Mouse (Mus musculus): ENCODE measurements around the gene Sgsm2. TPM values are rescaled to one million over a fixed set of nuclear protein-coding genes. Genes with fewer than 3 reads are reported as not detected.
"Not testable (repeated sequence)": the region's sequence is repeated elsewhere in the genome, so short reads cannot be mapped to it uniquely, and the experiment has no call there.

Gene Sgsm2
- polyA plus RNA-seq, 1 experiment from 2014 or later, result 2.5 TPM

GRCm38 (mm10) chr11:74815795-74816194 lies 81.1 kb downstream of the Sgsm2 start:
- Histone ChIP-seq H3K9me3 (replicated peaks; ENCODE audit: control insufficient read depth, low read length) (no peaks in the 10 kb centered on the region), H3K4me3 (ENCODE audit: low read depth, low read length) (no peak overlapping the region), H3K27ac (replicated peaks; ENCODE audit: low read depth, low read length) (no peak overlapping the region), H3K36me3 (replicated peaks; ENCODE audit: control insufficient read depth, insufficient read depth, low read depth, low read length) (peaks cover 5% of the 10 kb centered on the region), H3K27me3 (ENCODE audit: control insufficient read depth, insufficient read depth, low read length) (no peaks in the 10 kb centered on the region), H3K4me1 (ENCODE audit: control insufficient read depth, insufficient read depth, low read length) (no peaks in the 10 kb centered on the region), H3K4me2 (ENCODE audit: low read depth, low read length) (no peak overlapping the region), H3K9ac (replicated peaks; ENCODE audit: low read length) (no peak overlapping the region)
- ATAC-seq (replicated peaks; ENCODE audit: insufficient number of reproducible peaks, low FRiP score, low TSS enrichment, low read depth) (no peak), DNase-seq (ENCODE audit: low spot score) (no peak)

DNA sequence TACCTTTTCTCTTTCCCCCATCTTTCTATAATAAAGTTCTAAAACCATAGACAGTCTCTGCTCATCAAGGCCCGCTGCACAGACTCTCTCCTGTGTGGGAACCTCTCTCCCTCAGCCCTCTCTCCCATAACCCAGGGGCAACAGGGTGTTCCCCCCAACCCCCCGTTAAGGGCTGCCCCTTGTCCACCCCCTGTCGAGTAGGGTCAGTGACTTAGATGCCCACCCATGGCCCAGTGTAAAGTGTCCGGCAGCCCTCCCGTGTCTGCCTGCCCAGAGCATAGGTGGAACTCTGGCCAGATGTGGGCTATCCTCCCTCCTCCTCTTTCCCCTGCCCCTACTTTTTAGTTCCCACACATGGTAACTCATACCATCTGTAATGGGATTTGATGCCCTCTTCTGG lies 85.3 kb downstream of the Sgsm2 start:
- Histone ChIP-seq H3K9me3 (replicated peaks; ENCODE audit: control insufficient read depth, low read length) (no peaks in the 10 kb centered on the region), H3K4me3 (ENCODE audit: low read depth, low read length) (no peak overlapping the region), H3K4me2 (ENCODE audit: low read depth, low read length) (no peak overlapping the region), H3K9ac (replicated peaks; ENCODE audit: low read length) (no peak overlapping the region), H3K27ac (replicated peaks; ENCODE audit: low read depth, low read length) (no peak overlapping the region), H3K4me1 (ENCODE audit: control insufficient read depth, insufficient read depth, low read length) (no peaks in the 10 kb centered on the region), H3K36me3 (replicated peaks; ENCODE audit: control insufficient read depth, insufficient read depth, low read depth, low read length) (peaks cover 4% of the 10 kb centered on the region), H3K27me3 (ENCODE audit: control insufficient read depth, insufficient read depth, low read length) (no peaks in the 10 kb centered on the region)
- WGBS, result 84% methylated on average over 5 of the region's 5 CpGs
- ATAC-seq (replicated peaks; ENCODE audit: insufficient number of reproducible peaks, low FRiP score, low TSS enrichment, low read depth), result no peak
- no peak for DNase-seq (ENCODE audit: low spot score)

GRCm38 (mm10) chr11:74811027-74811426 lies 85.8 kb downstream of the Sgsm2 start:
- not testable (repeated sequence) for DNase-seq (ENCODE audit: low spot score); H3K9ac ChIP-seq (replicated peaks; ENCODE audit: low read length); H3K9me3 ChIP-seq (replicated peaks; ENCODE audit: control insufficient read depth, low read length); H3K27me3 ChIP-seq (ENCODE audit: control insufficient read depth, insufficient read depth, low read length); H3K4me1 ChIP-seq (ENCODE audit: control insufficient read depth, insufficient read depth, low read length); H3K4me3 ChIP-seq (ENCODE audit: low read depth, low read length); ATAC-seq (replicated peaks; ENCODE audit: insufficient number of reproducible peaks, low FRiP score, low TSS enrichment, low read depth); H3K36me3 ChIP-seq (replicated peaks; ENCODE audit: control insufficient read depth, insufficient read depth, low read depth, low read length); H3K4me2 ChIP-seq (ENCODE audit: low read depth, low read length); H3K27ac ChIP-seq (replicated peaks; ENCODE audit: low read depth, low read length)
- WGBS, result 89% methylated on average over 3 of the region's 3 CpGs

- no peak overlapping the region for H3K9ac ChIP-seq (replicated peaks; ENCODE audit: low read length)
- H3K9me3 ChIP-seq (replicated peaks; ENCODE audit: control insufficient read depth, low read length), result no peaks in the 10 kb centered on the region
- H3K27ac ChIP-seq (replicated peaks; ENCODE audit: low read depth, low read length), result no peak overlapping the region
- H3K36me3 ChIP-seq (replicated peaks; ENCODE audit: control insufficient read depth, insufficient read depth, low read depth, low read length), result peaks cover 4% of the 10 kb centered on the region
- no peaks in the 10 kb centered on the region for H3K4me1 ChIP-seq (ENCODE audit: control insufficient read depth, insufficient read depth, low read length)
- no peak for ATAC-seq (replicated peaks; ENCODE audit: insufficient number of reproducible peaks, low FRiP score, low TSS enrichment, low read depth)
- no peak overlapping the region for H3K4me3 ChIP-seq (ENCODE audit: low read depth, low read length)
- no peak overlapping the region for H3K4me2 ChIP-seq (ENCODE audit: low read depth, low read length)
- DNase-seq (ENCODE audit: low spot score), result no peak
- no peaks in the 10 kb centered on the region for H3K27me3 ChIP-seq (ENCODE audit: control insufficient read depth, insufficient read depth, low read length)
Observed at GRCm38 (mm10) chr11:74810134-74810533, 86.7 kb downstream of the Sgsm2 start.

DNA sequence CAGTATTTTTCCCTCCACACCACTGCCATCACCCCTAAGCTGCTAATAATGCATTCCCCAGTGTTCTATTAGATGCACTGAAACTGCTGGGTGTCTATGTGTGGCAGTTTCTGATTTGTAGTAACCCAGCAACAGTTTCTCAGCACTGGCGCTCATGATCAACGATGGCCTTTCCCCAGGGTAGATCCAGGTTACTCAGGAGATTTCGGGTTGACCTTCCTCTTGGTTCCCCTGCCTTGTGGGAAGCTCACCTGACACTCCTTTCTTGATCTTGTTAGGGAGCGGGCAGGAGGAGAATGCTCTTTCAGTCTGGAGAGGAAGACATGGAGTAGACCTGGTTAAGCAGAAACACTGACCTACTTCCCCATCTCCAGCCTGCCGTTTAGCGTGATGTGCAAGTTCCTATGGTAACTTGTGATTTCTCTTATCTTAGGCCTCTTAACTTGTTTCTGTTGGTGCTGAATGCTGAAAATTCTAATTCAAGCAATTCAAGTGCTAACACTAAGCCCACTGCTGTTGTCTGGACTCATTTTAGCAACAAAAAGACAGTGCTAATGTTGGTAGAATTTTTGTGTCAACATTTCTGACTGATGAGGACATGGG lies 88.5 kb downstream of the Sgsm2 start:
- Histone ChIP-seq H3K36me3 (replicated peaks; ENCODE audit: control insufficient read depth, insufficient read depth, low read depth, low read length) (peaks cover 4% of the 10 kb centered on the region), H3K27me3 (ENCODE audit: control insufficient read depth, insufficient read depth, low read length) (no peaks in the 10 kb centered on the region), H3K4me1 (ENCODE audit: control insufficient read depth, insufficient read depth, low read length) (no peaks in the 10 kb centered on the region), H3K4me2 (ENCODE audit: low read depth, low read length) (no peak overlapping the region), H3K9ac (replicated peaks; ENCODE audit: low read length) (no peak overlapping the region), H3K27ac (replicated peaks; ENCODE audit: low read depth, low read length) (no peak overlapping the region), H3K4me3 (ENCODE audit: low read depth, low read length) (no peak overlapping the region), H3K9me3 (replicated peaks; ENCODE audit: control insufficient read depth, low read length) (no peaks in the 10 kb centered on the region)
- 90% methylated on average over 6 of the region's 6 CpGs for WGBS
- ATAC-seq (replicated peaks; ENCODE audit: insufficient number of reproducible peaks, low FRiP score, low TSS enrichment, low read depth), result no peak
- DNase-seq (ENCODE audit: low spot score), result no peak

GRCm38 (mm10) chr11:74807246-74807882 lies 89.5 kb downstream of the Sgsm2 start:
- ATAC-seq (replicated peaks; ENCODE audit: insufficient number of reproducible peaks, low FRiP score, low TSS enrichment, low read depth), result no peak
- DNase-seq (ENCODE audit: low spot score), result no peak
- Histone ChIP-seq H3K36me3 (replicated peaks; ENCODE audit: control insufficient read depth, insufficient read depth, low read depth, low read length) (peaks cover 2% of the 10 kb centered on the region; the same call in 1 of the 2 replicates), H3K4me1 (ENCODE audit: control insufficient read depth, insufficient read depth, low read length) (no peaks in the 10 kb centered on the region), H3K4me2 (ENCODE audit: low read depth, low read length) (no peak overlapping the region), H3K9ac (replicated peaks; ENCODE audit: low read length) (no peak overlapping the region), H3K27me3 (ENCODE audit: control insufficient read depth, insufficient read depth, low read length) (no peaks in the 10 kb centered on the region), H3K27ac (replicated peaks; ENCODE audit: low read depth, low read length) (no peak overlapping the region), H3K9me3 (replicated peaks; ENCODE audit: control insufficient read depth, low read length) (no peaks in the 10 kb centered on the region), H3K4me3 (ENCODE audit: low read depth, low read length) (no peak overlapping the region)
- 92% methylated on average over 6 of the region's 6 CpGs for WGBS

GRCm38 (mm10) chr11:74804081-74804627 lies 92.7 kb downstream of the Sgsm2 start:
- WGBS, result 84% methylated on average over 3 of the region's 3 CpGs
- Histone ChIP-seq H3K36me3 (replicated peaks; ENCODE audit: control insufficient read depth, insufficient read depth, low read depth, low read length) (peaks cover 2% of the 10 kb centered on the region; the same call in 1 of the 2 replicates), H3K4me3 (ENCODE audit: low read depth, low read length) (no peak overlapping the region), H3K4me1 (ENCODE audit: control insufficient read depth, insufficient read depth, low read length) (no peaks in the 10 kb centered on the region), H3K4me2 (ENCODE audit: low read depth, low read length) (no peak overlapping the region), H3K9me3 (replicated peaks; ENCODE audit: control insufficient read depth, low read length) (no peaks in the 10 kb centered on the region), H3K27me3 (ENCODE audit: control insufficient read depth, insufficient read depth, low read length) (no peaks in the 10 kb centered on the region), H3K9ac (replicated peaks; ENCODE audit: low read length) (no peak overlapping the region), H3K27ac (replicated peaks; ENCODE audit: low read depth, low read length) (no peak overlapping the region)
- no peak for DNase-seq (ENCODE audit: low spot score)
- no peak for ATAC-seq (replicated peaks; ENCODE audit: insufficient number of reproducible peaks, low FRiP score, low TSS enrichment, low read depth)

DNA sequence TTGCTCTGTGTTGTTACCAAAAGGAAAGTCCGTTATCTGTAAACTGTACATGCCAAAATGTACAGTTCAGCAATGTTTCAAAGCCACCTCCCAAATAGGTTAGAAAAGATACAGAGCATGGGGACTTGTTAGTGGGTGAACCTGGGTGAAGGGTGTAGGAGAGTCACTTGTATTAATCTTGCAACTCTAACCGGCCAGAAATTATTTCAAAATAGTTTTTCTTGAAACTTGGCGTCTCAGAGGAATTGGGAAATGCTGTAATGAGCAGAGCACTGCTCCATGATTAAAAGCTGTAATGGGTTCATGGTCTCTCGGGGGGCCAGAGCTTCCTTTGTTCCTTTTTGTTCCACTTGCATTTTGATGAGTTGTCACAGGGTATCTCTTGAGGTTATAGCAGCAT lies 96.2 kb downstream of the Sgsm2 start:
- Histone ChIP-seq H3K9ac (replicated peaks; ENCODE audit: low read length) (no peak overlapping the region), H3K4me2 (ENCODE audit: low read depth, low read length) (no peak overlapping the region), H3K27me3 (ENCODE audit: control insufficient read depth, insufficient read depth, low read length) (no peaks in the 10 kb centered on the region), H3K4me3 (ENCODE audit: low read depth, low read length) (no peak overlapping the region), H3K36me3 (replicated peaks; ENCODE audit: control insufficient read depth, insufficient read depth, low read depth, low read length) (peaks cover 14% of the 10 kb centered on the region), H3K4me1 (ENCODE audit: control insufficient read depth, insufficient read depth, low read length) (no peaks in the 10 kb centered on the region), H3K27ac (replicated peaks; ENCODE audit: low read depth, low read length) (no peak overlapping the region), H3K9me3 (replicated peaks; ENCODE audit: control insufficient read depth, low read length) (no peaks in the 10 kb centered on the region)
- DNase-seq (ENCODE audit: low spot score), result no peak
- 86% methylated on average over 4 of the region's 4 CpGs for WGBS
- no peak for ATAC-seq (replicated peaks; ENCODE audit: insufficient number of reproducible peaks, low FRiP score, low TSS enrichment, low read depth)
